18 mouse cellular contexts compared by ENCODE assay signal in genomic region chr1:43404693-43405678, GRCm38 (mm10). TPM values are rescaled to one million over a fixed set of nuclear protein-coding genes. Genes with fewer than 3 reads are reported as not detected.
DNase-seq lines count a peak whose midpoint lies in the region; ATAC-seq and TF ChIP-seq lines count a peak whose summit lies in the region.
"Had no signal": no experiment of that assay in that cellular context is flagged by ENCODE, and none has a peak within 500 bp of the region (broad histone marks: within the 10 kb centered on the region; RNA-seq: fewer than 3 reads in every experiment).

No protein-coding gene starts in this region.

- H3K9ac ChIP-seq in heart, adult 2 months (ENCODE audit: low read depth, low read length), result no peak overlapping the region
- H3K9ac ChIP-seq in lung, postnatal 0 days (replicated peaks; ENCODE audit: low read depth), result no peak overlapping the region
- H3K9ac ChIP-seq: forebrain, embryonic 12.5 days; hindbrain, embryonic 12.5 days; limb, embryonic 13.5 days; liver, embryonic 13.5 days had no signal

- peak; percentile 68 for DNase-seq in heart, adult 11 months
- DNase-seq in heart, adult 2 months, result no peak
- DNase-seq in lung, postnatal 0 days (ENCODE audit: low spot score), result peak; percentile 28
- DNase-seq in lung, postnatal 14 days, result no peak
- peak; percentile 31 for DNase-seq in thymus, postnatal 25 days
- no peak for DNase-seq in adrenal gland, adult 2 months
- DNase-seq in adrenal gland, postnatal 25 days, result no peak
- DNase-seq: cerebellum, adult 9-10 months; gastrocnemius, postnatal 10 days; heart, postnatal 10 days; layer of hippocampus, postnatal 36 days; liver, embryonic 13.5 days; lung, postnatal 4 days had no signal

- no peaks in the 10 kb centered on the region for H3K9me3 ChIP-seq in lung, postnatal 0 days (ENCODE audit: low read length)
- H3K9me3 ChIP-seq: forebrain, embryonic 12.5 days; hindbrain, embryonic 12.5 days; limb, embryonic 13.5 days; liver, embryonic 13.5 days had no signal

- TF ChIP-seq POLR2A in heart, adult 2 months (IDR thresholded peaks at IDR 0.05; ENCODE audit: insufficient read depth, low read depth, low read length), result no peak

- no peaks in the 10 kb centered on the region for H3K27me3 ChIP-seq in heart, adult 2 months (ENCODE audit: control insufficient read depth, insufficient read depth, low read length)
- H3K27me3 ChIP-seq in lung, postnatal 0 days (replicated peaks; ENCODE audit: insufficient read depth, low read length), result no peaks in the 10 kb centered on the region
- H3K27me3 ChIP-seq: forebrain, embryonic 12.5 days; hindbrain, embryonic 12.5 days; limb, embryonic 13.5 days; liver, embryonic 13.5 days had no signal

- intact Hi-C loops in heart, adult 2 months (cut with DNase I), result no loop called here

- H3K27ac ChIP-seq in heart, adult 2 months, result no peak overlapping the region
- H3K27ac ChIP-seq in lung, postnatal 0 days (ENCODE audit: low read length), result no peak overlapping the region
- H3K27ac ChIP-seq: forebrain, embryonic 12.5 days; hindbrain, embryonic 12.5 days; limb, embryonic 13.5 days; liver, embryonic 13.5 days had no signal

- H3K4me1 ChIP-seq in heart, adult 2 months (ENCODE audit: control insufficient read depth, insufficient read depth, low read length), result no peaks in the 10 kb centered on the region
- H3K4me1 ChIP-seq in lung, postnatal 0 days (ENCODE audit: insufficient read depth, low read depth, low read length), result no peaks in the 10 kb centered on the region
- H3K4me1 ChIP-seq: forebrain, embryonic 12.5 days; hindbrain, embryonic 12.5 days had no signal

- H3K36me3 ChIP-seq in heart, adult 2 months (ENCODE audit: control insufficient read depth, insufficient read depth, low read length), result no peaks in the 10 kb centered on the region
- H3K36me3 ChIP-seq in lung, postnatal 0 days (ENCODE audit: insufficient read depth, low read length), result no peaks in the 10 kb centered on the region
- H3K36me3 ChIP-seq: forebrain, embryonic 12.5 days; hindbrain, embryonic 12.5 days; limb, embryonic 13.5 days; liver, embryonic 13.5 days had no signal

- WGBS in heart, adult 2 months, result 38% methylated on average over 9 of the region's 9 CpGs
- 24% methylated on average over 9 of the region's 9 CpGs for WGBS in lung, postnatal 0 days

- no peak for TF ChIP-seq CTCF in heart, adult 2 months (IDR thresholded peaks at IDR 0.05)
- no peak for TF ChIP-seq CTCF in lung, postnatal 0 days (IDR thresholded peaks at IDR 0.05)

- no peaks in the 10 kb centered on the region for H3K79me2 ChIP-seq in heart, adult 2 months (replicated peaks; ENCODE audit: control insufficient read depth, insufficient read depth, low read length)

- no peak overlapping the region for H3K4me3 ChIP-seq in heart, adult 2 months
- H3K4me3 ChIP-seq in lung, postnatal 0 days (ENCODE audit: low read depth, low read length), result no peak overlapping the region
- H3K4me3 ChIP-seq: forebrain, embryonic 12.5 days; hindbrain, embryonic 12.5 days; limb, embryonic 13.5 days; liver, embryonic 13.5 days had no signal

- H3K4me2 ChIP-seq in lung, postnatal 0 days (replicated peaks; ENCODE audit: low read depth, low read length), result no peak overlapping the region
- H3K4me2 ChIP-seq: forebrain, embryonic 12.5 days; hindbrain, embryonic 12.5 days; limb, embryonic 13.5 days; liver, embryonic 13.5 days; midbrain, embryonic 11.5 days had no signal

- no peak for TF ChIP-seq EP300 in heart, adult 2 months (IDR thresholded peaks at IDR 0.05; ENCODE audit: insufficient read depth, low read depth, low read length)
- TF ChIP-seq EP300 in lung, postnatal 0 days (IDR thresholded peaks at IDR 0.05), result no peak

- ATAC-seq in lung, postnatal 0 days, result peak; percentile 50
- ATAC-seq in megakaryocyte progenitor cell, adult 5-6 weeks (replicated peaks; ENCODE audit: poor library complexity), result peak; percentile 71

RNA-seq across cellular contexts. Expression of gene Nck2, which starts 39.4 kb away (rescaled TPM):
- 10 to 100 TPM; 11.9 to 15.3 TPM for total RNA-seq in heart, adult 2 months (2021)
- 11.7 and 12.9 TPM in 2 replicates for polyA plus RNA-seq in heart, adult 2 months (2012; rRNA removed)
- 34.0 and 37.9 TPM in 2 replicates for polyA plus RNA-seq in lung, postnatal 0 days (2015; fragmentation: Nextera tagmentation; extraction: Ambion mirVana)
- 5.4 and 9.8 TPM in 2 replicates for total RNA-seq in megakaryocyte progenitor cell, adult 5-6 weeks (2015)
- 14.5 and 15.8 TPM in 2 replicates for total RNA-seq in megakaryocyte progenitor cell, adult 5-6 weeks (2017)
- total RNA-seq in adrenal gland, adult 2 months (2021), result 10 to 100 TPM; 25.5 to 29.4 TPM
- 30.5 and 33.4 TPM in 2 replicates for polyA plus RNA-seq in adrenal gland, adult 2 months (2012; rRNA removed)
- total RNA-seq in adrenal gland, postnatal 25 days (2021), result 33.1 and 34.5 TPM in 2 replicates

Comparison
In these comparisons a context has a peak if more than half of its experiments do, and no peak if none do; other contexts are left out.
1. DNase-seq: peak in heart, adult 11 months (single experiment), lung, postnatal 0 days (single experiment) and thymus, postnatal 25 days (single experiment); none in heart, adult 2 months (0 of 2), lung, postnatal 14 days (single experiment), adrenal gland, adult 2 months (single experiment) and adrenal gland, postnatal 25 days (single experiment).